Mouse (Mus musculus) midbrain, embryonic 11.5 days (tissue): Measurements from ENCODE around the gene Bmper. TPM values are rescaled to one million over a fixed set of nuclear protein-coding genes. Genes with fewer than 3 reads are reported as not detected.

Experiments used
- ATAC-seq: fragments of 200-750 bp; cut with Nextera tagmentation; 2 replicates; pipeline ENCODE4 v1.8.0; 2017; ENCODE audit warnings: moderate TSS enrichment, moderate library complexity; ENCODE audit not compliant: low FRiP score
- DNase-seq: peaks from one replicate; pipeline ENCODE4 v3.0.0; 2015; ENCODE audit warnings: low spot score; ENCODE audit errors: missing footprints
- H3K27ac ChIP-seq: fragments of 300-500 bp; sonication (generic); 2 replicates; pipeline ENCODE4 v1.5.1; 2014; ENCODE audit warnings: low read depth, low read length
- H3K27me3 ChIP-seq: fragments of 300-500 bp; sonication (generic); 2 replicates; pipeline ENCODE4 v1.6.1; 2014; ENCODE audit warnings: mild to moderate bottlenecking, low read length, moderate library complexity, mixed read lengths; ENCODE audit not compliant: control insufficient read depth, insufficient read depth
- H3K36me3 ChIP-seq: fragments of 300-500 bp; sonication (generic); 2 replicates; pipeline ENCODE4 v1.6.1; 2014; ENCODE audit warnings: mild to moderate bottlenecking, low read length, moderate library complexity, mixed read lengths; ENCODE audit not compliant: control insufficient read depth, insufficient read depth
- H3K4me1 ChIP-seq: fragments of 300-500 bp; sonication (generic); 2 replicates; pipeline ENCODE4 v1.6.1; 2014; ENCODE audit warnings: low read length; ENCODE audit not compliant: control insufficient read depth, insufficient read depth
- H3K4me2 ChIP-seq: fragments of 300-500 bp; sonication (generic); 2 replicates; pipeline ENCODE4 v1.6.1; 2014; ENCODE audit warnings: mild to moderate bottlenecking, moderate library complexity
- H3K4me3 ChIP-seq: fragments of 300-500 bp; sonication (generic); 2 replicates; pipeline ENCODE4 v1.5.1; 2014; ENCODE audit warnings: low read depth, low read length
- H3K9ac ChIP-seq: fragments of 300-500 bp; sonication (generic); 2 replicates; pipeline ENCODE4 v1.6.1; 2014; ENCODE audit warnings: low read length
- H3K9me3 ChIP-seq: fragments of 300-500 bp; sonication (generic); 2 replicates; pipeline ENCODE4 v1.6.1; 2016; ENCODE audit warnings: low read length; ENCODE audit not compliant: control insufficient read depth
- WGBS: fragments of 180-500 bp; shearing (Covaris S2); extraction: QIAGEN DNeasy Blood & Tissue Kit; methylation state at CpG from one replicate; pipeline ENCODE4 v1.1.7; 2014; 5-methylcytosine and 5-hydroxymethylcytosine counted together
- polyA plus RNA-seq: library from polyadenylated mRNA; unstranded; fragments of >200 nt; fragmentation: Nextera tagmentation; extraction: Ambion mirVana; gene quantifications from 2 replicates; pipeline ENCODE4 v1.2.1, GENCODE M21; 2014

Gene Bmper
- polyA plus RNA-seq, 1 experiment from 2014 or later = 2.7 TPM

DNA sequence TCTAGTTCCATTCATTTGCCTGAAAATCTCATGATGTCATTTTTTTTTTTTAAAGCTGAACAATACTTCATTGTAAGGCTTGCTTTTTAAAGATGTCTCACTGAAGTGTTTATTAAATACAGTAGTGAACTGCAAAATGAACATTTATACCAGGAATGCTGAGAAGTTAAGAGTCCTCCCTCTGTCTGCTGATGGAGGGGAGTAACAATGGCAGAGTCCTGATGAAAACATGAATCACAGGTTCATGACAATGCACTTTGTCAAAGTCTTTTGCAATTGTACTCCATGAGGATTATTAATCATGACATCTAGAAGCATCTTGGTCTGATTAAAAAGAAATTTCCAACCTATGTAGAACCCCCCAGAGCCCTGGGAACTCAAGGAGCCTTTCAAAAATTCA lies 118.4 kb downstream of the Bmper start:
- Histone ChIP-seq H3K4me3 (no peak overlapping the region), H3K9me3 (no peaks in the 10 kb centered on the region), H3K27ac (no peak overlapping the region), H3K9ac (no peak overlapping the region), H3K4me1 (no peaks in the 10 kb centered on the region), H3K4me2 (no peak overlapping the region), H3K27me3 (no peaks in the 10 kb centered on the region), H3K36me3 (no peaks in the 10 kb centered on the region)
- DNase-seq (no peak), ATAC-seq (no peak)

DNA sequence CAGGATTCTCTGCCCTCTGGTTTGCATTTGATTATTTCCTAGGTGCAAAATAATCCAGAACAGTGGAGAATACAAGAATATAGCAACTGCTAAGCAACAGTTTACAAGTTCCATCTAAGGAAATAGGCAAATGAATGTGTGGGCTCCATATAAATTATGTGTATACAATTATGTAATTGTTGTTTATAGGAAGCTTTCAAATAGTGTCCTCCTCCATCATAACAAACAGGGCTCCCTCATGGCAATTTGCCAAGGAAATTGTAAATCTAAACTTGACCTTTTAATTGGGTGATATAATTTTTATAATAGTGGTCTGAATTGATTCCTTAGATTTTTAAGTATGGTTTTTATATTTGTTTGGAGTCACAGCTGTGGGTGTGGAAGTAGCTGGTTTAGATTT lies 121.5 kb downstream of the Bmper start:
- no peaks in the 10 kb centered on the region for H3K4me1 ChIP-seq
- H3K4me3 ChIP-seq = no peak overlapping the region
- H3K36me3 ChIP-seq = no peaks in the 10 kb centered on the region
- no peak overlapping the region for H3K9ac ChIP-seq
- H3K4me2 ChIP-seq = no peak overlapping the region
- no peak overlapping the region for H3K27ac ChIP-seq
- ATAC-seq = no peak
- H3K27me3 ChIP-seq = no peaks in the 10 kb centered on the region
- no peaks in the 10 kb centered on the region for H3K9me3 ChIP-seq
- no peak for DNase-seq

GRCm38 (mm10) chr9:23345093-23345844 lies 122.4 kb downstream of the Bmper start:
- no peaks in the 10 kb centered on the region for H3K36me3 ChIP-seq
- H3K27ac ChIP-seq = no peak overlapping the region
- H3K4me1 ChIP-seq = no peaks in the 10 kb centered on the region
- 80% methylated on average over 8 of the region's 8 CpGs for WGBS
- H3K9me3 ChIP-seq = no peaks in the 10 kb centered on the region
- no peak overlapping the region for H3K4me3 ChIP-seq
- H3K4me2 ChIP-seq = no peak overlapping the region
- ATAC-seq (no peak), DNase-seq (no peak)
- no peak overlapping the region for H3K9ac ChIP-seq
- H3K27me3 ChIP-seq = no peaks in the 10 kb centered on the region

GRCm38 (mm10) chr9:23349603-23350002 lies 126.7 kb downstream of the Bmper start:
- Histone ChIP-seq H3K27me3 (no peaks in the 10 kb centered on the region), H3K4me2 (no peak overlapping the region), H3K27ac (no peak overlapping the region), H3K4me3 (no peak overlapping the region), H3K36me3 (no peaks in the 10 kb centered on the region), H3K9ac (no peak overlapping the region), H3K9me3 (no peaks in the 10 kb centered on the region), H3K4me1 (no peaks in the 10 kb centered on the region)
- WGBS = 81% methylated on average over 5 of the region's 5 CpGs
- ATAC-seq (no peak), DNase-seq (no peak)

DNA sequence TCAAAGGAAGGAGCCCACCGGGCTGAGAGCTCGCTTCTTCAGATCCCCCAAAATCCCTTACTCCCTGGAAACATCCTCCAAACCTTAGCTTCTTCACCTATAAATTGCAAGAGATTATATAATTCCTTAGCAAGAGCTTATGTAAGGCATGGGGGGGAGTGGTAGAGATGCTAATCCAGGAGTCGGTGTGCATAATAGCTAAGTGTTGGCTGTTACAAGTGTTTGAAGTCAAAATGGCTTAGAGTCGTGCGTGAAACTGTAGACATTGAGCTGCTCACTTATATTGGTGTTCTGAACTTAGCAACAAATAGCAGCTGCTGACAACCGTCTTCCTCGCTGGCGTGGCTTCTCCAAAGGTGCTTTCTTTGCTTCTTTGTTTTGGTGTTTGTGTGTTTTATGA lies 128.5 kb downstream of the Bmper start:
- Histone ChIP-seq H3K9ac (no peak overlapping the region), H3K4me1 (no peaks in the 10 kb centered on the region), H3K4me3 (no peak overlapping the region), H3K36me3 (no peaks in the 10 kb centered on the region), H3K9me3 (no peaks in the 10 kb centered on the region), H3K4me2 (no peak overlapping the region), H3K27me3 (no peaks in the 10 kb centered on the region), H3K27ac (no peak overlapping the region)
- ATAC-seq (no peak), DNase-seq (no peak)
- WGBS = 94% methylated on average over 8 of the region's 8 CpGs

DNA sequence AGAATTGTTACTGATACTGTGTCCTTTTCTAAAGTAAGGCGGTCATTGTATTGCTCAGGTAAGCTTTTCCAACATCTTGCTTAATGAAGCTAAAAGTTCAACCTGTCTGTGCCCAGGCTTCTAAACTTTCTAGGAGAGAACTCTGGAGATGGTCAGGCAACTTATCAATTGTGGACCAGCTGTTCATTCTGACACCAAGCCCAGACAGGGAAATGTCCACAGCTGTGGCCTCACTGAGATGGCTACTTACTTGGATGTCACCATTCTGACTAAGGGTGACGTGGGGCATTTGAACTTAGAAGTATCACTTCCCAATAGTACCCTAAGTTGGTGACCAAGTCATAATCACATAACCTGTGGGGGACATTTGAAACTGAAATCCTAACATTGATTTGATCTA lies 129.5 kb downstream of the Bmper start:
- H3K27ac ChIP-seq = no peak overlapping the region
- no peaks in the 10 kb centered on the region for H3K27me3 ChIP-seq
- 92% methylated on average over 2 of the region's 2 CpGs for WGBS
- H3K4me1 ChIP-seq = no peaks in the 10 kb centered on the region
- H3K4me2 ChIP-seq = no peak overlapping the region
- H3K9ac ChIP-seq = no peak overlapping the region
- H3K9me3 ChIP-seq = no peaks in the 10 kb centered on the region
- DNase-seq (no peak), ATAC-seq (no peak)
- no peak overlapping the region for H3K4me3 ChIP-seq
- no peaks in the 10 kb centered on the region for H3K36me3 ChIP-seq

DNA sequence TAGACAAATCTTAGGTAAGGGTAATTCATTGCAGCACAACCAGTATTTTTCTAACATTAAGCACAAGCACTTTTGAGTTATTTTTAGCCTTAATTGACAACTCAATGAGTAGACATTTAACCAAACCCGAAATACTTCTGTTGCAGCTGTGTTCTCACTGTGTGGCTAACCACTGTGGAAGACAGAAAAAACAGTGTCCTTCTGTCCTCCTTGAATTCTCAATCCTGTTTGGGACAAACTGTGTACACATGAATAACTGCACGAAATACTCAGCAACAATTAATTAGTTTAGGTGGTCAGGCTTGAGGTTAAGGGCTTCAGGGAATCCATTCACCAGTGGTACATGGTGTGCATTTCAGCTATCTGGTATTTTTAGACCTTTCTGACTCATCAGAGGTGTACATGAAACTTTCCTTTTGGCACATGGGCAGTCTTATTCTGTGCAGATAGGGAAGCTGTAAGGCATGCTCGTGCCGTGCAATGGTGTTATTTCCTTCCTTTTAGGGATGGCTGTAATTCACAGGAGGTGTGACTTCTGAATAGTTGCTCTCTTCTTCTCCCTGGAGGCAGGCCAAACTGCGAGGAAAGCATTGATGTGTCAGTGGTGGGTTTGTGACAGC lies 131.4 kb downstream of the Bmper start:
- Histone ChIP-seq H3K4me2 (no peak overlapping the region), H3K27ac (no peak overlapping the region), H3K9ac (no peak overlapping the region), H3K27me3 (no peaks in the 10 kb centered on the region), H3K36me3 (no peaks in the 10 kb centered on the region), H3K9me3 (no peaks in the 10 kb centered on the region), H3K4me3 (no peak overlapping the region), H3K4me1 (no peaks in the 10 kb centered on the region)
- ATAC-seq = no peak
- no peak for DNase-seq
- WGBS = 83% methylated on average over 5 of the region's 5 CpGs

DNA sequence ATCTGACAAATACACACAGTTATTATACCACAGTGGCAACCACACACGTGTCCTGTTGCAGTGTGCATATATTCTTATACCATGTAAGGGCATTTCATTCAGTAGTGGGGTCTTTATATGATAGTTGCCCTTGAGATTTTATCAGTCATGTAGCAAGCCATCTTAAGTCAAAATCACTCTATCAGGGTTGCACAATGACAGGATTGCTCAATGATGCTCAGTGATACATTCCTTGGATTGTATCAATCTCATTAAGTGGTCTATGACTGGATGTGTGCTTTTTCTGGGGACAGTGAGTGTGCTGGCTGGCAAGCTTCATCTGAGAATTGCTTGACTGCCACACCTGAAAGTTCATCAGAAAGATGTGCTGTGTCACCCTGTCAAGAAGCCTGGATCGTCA lies 135.2 kb downstream of the Bmper start:
- Histone ChIP-seq H3K9ac (no peak overlapping the region), H3K4me2 (no peak overlapping the region), H3K4me3 (no peak overlapping the region), H3K4me1 (no peaks in the 10 kb centered on the region), H3K27ac (no peak overlapping the region), H3K27me3 (no peaks in the 10 kb centered on the region), H3K9me3 (no peaks in the 10 kb centered on the region; the same call in 1 of the 2 replicates), H3K36me3 (no peaks in the 10 kb centered on the region)
- WGBS = 95% methylated on average over 2 of the region's 2 CpGs
- DNase-seq (no peak), ATAC-seq (no peak)

- Histone ChIP-seq H3K4me1 (no peaks in the 10 kb centered on the region), H3K9me3 (no peaks in the 10 kb centered on the region; the same call in 1 of the 2 replicates), H3K36me3 (no peaks in the 10 kb centered on the region), H3K9ac (no peak overlapping the region), H3K27ac (no peak overlapping the region), H3K4me3 (no peak overlapping the region), H3K27me3 (no peaks in the 10 kb centered on the region), H3K4me2 (no peak overlapping the region)
- DNase-seq = no peak
- 75% methylated on average over 2 of the region's 2 CpGs for WGBS
- no peak for ATAC-seq
These were observed 140.3 kb downstream of the Bmper start for GRCm38 (mm10) chr9:23363139-23363538.
